Mouse (Mus musculus) kidney, adult 2 months (tissue): ENCODE results near the gene H6pd. TPM values are rescaled to one million over a fixed set of nuclear protein-coding genes. Genes with fewer than 3 reads are reported as not detected.
A peak's percentile ranks its signal among the peaks of the same experiment; 100 is the strongest.

Experiments
- DNase-seq: peaks from one replicate; pipeline ENCODE4 v3.0.0; 2021
- H3K27ac ChIP-seq: fragments of 200-500 bp; 2 replicates; pipeline ENCODE4 v1.5.1; 2012; ENCODE audit warnings: low read depth, low read length, control low read depth, inconsistent platforms; ENCODE audit not compliant: insufficient read depth
- H3K27me3 ChIP-seq: fragments of 200-500 bp; replicated peaks from 2 replicates; pipeline ENCODE4 v1.6.1; 2012; ENCODE audit warnings: mild to moderate bottlenecking, moderate library complexity, low read length, inconsistent platforms; ENCODE audit not compliant: control insufficient read depth, insufficient read depth
- H3K36me3 ChIP-seq: fragments of 200-500 bp; 2 replicates; pipeline ENCODE4 v1.6.1; 2012; ENCODE audit warnings: mild to moderate bottlenecking, moderate library complexity, low read length, inconsistent platforms; ENCODE audit not compliant: control insufficient read depth, insufficient read depth
- H3K4me1 ChIP-seq: fragments of 200-500 bp; 2 replicates; pipeline ENCODE4 v1.6.1; 2011; ENCODE audit warnings: low read length; ENCODE audit not compliant: control insufficient read depth, insufficient read depth
- H3K4me3 ChIP-seq: fragments of 200-500 bp; 2 replicates; pipeline ENCODE4 v1.5.1; 2011; ENCODE audit warnings: mild to moderate bottlenecking, low read depth, low read length, control low read depth; ENCODE audit not compliant: insufficient read depth
- CTCF ChIP-seq: fragments of 200-500 bp; conservative IDR thresholded peaks from 2 replicates; pipeline ENCODE4 v1.5.1; 2011; ENCODE audit warnings: low read depth, mild to moderate bottlenecking, control low read depth, low read length, moderate library complexity, mixed read lengths; ENCODE audit not compliant: insufficient read depth, insufficient read length
- POLR2A ChIP-seq: fragments of 200-500 bp; IDR thresholded peaks from one replicate; pipeline ENCODE4 v1.6.1; 2011; ENCODE audit warnings: low read depth, low read length, control low read depth
- WGBS: fragments of 180-500 bp; shearing (Covaris S2); methylation state at CpG from one replicate; pipeline ENCODE4 v1.1.7; 2018; 5-methylcytosine and 5-hydroxymethylcytosine counted together
- polyA plus RNA-seq: library from polyadenylated mRNA; depleted of rRNA; stranded (reverse); fragments of >200 nt; gene quantifications from 2 replicates; pipeline ENCODE4 v1.2.3, GENCODE M21; 2012

The H6pd gene
- polyA plus RNA-seq, 1 experiment, result 137 TPM

DNA sequence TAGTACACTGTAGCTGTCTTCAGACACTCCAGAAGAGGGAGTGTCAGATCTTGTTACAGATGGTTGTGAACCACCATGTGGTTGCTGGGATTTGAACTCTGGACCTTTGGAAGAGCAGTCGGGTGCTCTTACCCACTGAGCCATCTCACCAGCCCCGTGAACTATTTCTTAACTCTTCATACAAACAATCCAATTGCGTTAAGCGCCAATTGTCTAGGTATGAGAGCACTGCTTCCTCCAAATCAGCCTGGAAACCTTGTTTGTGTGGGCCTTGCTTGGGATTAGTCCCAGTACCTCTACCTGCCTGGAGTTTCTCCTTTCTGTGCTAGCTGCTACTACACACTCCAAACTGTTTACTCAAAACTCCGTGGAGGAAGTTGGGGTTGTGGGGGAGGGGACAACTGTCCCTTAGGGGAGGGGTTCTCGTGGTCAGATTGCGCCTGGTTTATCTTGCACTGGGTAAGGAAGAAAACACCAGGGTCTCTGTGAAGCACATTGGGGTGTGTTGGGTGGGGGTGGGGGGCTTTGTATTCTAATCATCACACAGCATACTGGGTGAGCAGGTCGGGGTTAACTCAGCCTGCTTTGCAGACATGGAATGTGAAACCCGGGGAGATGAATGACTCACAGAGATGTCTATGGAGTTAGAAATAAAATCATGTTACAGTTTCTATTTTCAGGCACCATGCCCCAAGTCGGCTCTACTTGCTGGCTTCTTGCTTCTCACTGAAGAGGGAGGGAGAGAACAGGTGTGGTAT lies 2.9 kb upstream of the H6pd start:
- H3K4me1 ChIP-seq, result peaks cover 7% of the 10 kb centered on the region; the same call in 1 of the 2 replicates

DNA sequence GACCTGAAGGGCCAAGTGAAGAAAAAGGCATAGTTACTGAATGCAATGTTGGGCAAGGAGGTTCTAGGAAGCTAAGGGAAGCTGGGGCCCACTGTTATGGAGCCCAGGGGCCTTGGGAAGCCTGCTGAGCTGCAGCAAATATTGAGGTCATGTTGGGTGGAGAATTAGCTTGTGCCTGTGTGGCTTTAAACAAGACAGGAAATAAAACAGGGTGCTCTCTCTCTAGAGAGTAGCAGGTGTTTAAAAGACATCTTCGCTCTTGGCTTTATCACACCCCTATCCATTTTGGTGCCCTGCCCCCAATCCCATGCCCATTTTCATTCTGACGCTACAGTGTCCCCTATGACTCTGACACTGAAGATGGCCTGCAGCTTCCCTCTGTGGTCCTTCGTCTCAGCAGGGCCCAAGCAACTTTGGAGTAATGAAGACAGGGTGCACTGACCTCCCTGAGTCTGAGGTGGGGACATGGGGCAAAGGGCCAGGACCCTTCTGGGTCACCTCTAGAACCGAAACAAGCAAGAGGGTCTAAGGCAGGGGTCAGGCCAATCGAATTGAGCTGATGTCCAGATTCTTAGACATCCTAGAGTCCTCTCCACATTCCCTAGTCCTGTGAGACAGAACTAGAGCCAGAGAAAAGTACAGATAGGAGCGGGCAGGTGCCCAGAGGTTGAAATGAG lies 1.4 kb upstream of the H6pd start:
- Histone ChIP-seq H3K27ac (no peak overlapping the region), H3K4me3 (no peak overlapping the region), H3K36me3 (no peaks in the 10 kb centered on the region), H3K4me1 (peaks cover 13% of the 10 kb centered on the region; the same call in 1 of the 2 replicates), H3K27me3 (no peaks in the 10 kb centered on the region)
- 89% methylated on average over 6 of the region's 6 CpGs for WGBS
- TF ChIP-seq CTCF (no peak), POLR2A (no peak)
- DNase-seq, result no peak

More for the DNA sequence above, 2.9 kb upstream of the H6pd start:
- Histone ChIP-seq H3K27ac (no peak overlapping the region), H3K27me3 (no peaks in the 10 kb centered on the region), H3K36me3 (no peaks in the 10 kb centered on the region), H3K4me3 (no peak overlapping the region)
- DNase-seq, result no peak
- no peak for TF ChIP-seq CTCF
- TF ChIP-seq POLR2A, result no peak
- 43% methylated on average over 10 of the region's 10 CpGs for WGBS

DNA sequence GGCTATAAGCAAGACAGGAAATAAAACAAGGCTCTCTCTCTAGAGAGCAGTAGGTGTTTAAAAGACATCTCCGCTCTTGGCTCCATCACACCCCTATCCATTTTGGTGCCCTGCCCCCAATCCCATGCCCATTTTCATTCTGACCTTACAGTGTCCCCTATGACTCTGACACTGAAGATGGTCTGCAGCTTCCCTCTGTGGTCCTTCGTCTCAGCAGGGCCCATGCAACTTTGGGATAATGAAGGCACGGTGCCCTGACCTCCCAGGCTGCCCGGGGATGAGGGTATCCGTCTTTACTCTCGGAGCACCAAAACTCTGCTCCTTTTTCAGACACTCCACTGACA lies 736 bp upstream of the H6pd start:
- TF ChIP-seq POLR2A (no peak), CTCF (no peak)
- no peak overlapping the region for H3K27ac ChIP-seq
- no peak for DNase-seq
- no peaks in the 10 kb centered on the region for H3K36me3 ChIP-seq
- 91% methylated on average over 6 of the region's 6 CpGs for WGBS
- no peak overlapping the region for H3K4me3 ChIP-seq
- no peaks in the 10 kb centered on the region for H3K27me3 ChIP-seq
- H3K4me1 ChIP-seq, result peaks cover 13% of the 10 kb centered on the region; the same call in 1 of the 2 replicates

DNA sequence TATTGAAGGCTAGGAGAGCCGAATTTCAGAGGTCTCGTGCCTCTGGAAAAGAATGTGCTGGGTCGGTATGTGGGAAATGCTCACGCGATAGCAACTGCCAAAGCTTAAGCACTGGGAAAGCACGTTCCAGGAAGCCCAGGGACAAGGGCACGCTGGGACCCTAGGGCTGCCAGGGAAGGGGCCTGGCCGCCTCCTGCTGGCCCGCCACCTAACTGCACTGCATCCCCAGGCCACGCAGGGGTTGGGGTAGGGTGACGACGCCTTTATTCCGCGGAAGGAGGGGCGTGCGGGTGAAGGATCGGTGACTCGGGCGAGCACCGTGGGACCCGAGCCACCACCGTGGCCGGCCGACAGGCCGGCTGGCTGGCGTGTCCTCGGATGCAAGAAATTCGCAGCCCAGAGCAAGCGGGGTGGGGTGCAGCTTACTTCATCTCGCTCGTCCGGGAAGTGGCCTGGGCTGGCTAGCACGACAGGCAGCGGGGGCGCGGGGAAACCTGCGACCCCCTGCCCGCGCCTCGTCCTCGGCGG lies 434 bp downstream of the H6pd start:
- DNase-seq, result peak; percentile 93
- peak overlapping the region; percentile 96 for H3K27ac ChIP-seq
- H3K4me3 ChIP-seq, result peak overlapping the region; percentile 50
- H3K4me1 ChIP-seq, result peaks cover 19% of the 10 kb centered on the region
- H3K36me3 ChIP-seq, result no peaks in the 10 kb centered on the region
- WGBS, result under 1% methylated on average over 42 of the region's 42 CpGs
- peak; percentile 72 for TF ChIP-seq CTCF
- no peak for TF ChIP-seq POLR2A
- no peaks in the 10 kb centered on the region for H3K27me3 ChIP-seq

DNA sequence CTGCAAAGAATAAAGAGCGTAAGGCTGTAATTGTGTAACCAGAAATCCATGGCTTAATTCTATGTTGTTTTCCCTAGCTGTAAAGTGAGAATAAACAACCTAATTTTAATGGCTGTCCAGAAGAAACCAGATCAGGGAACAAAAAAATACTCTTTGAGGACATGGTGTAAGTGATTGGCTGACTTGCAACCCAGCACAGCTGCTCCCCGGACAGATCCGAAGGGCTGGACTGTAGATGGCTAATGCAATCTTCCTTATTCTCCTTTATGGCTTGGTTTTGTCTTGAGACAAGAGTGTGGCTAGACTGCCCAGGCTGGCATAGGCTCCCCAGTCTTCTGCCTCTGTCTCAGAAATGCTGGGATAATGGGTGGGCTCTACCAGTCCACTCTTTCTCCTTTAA lies 1.4 kb downstream of the H6pd start:
- 41% methylated on average over 3 of the region's 3 CpGs for WGBS
- TF ChIP-seq CTCF (no peak), POLR2A (no peak)
- H3K36me3 ChIP-seq, result no peaks in the 10 kb centered on the region
- DNase-seq, result no peak
- peaks cover 21% of the 10 kb centered on the region for H3K4me1 ChIP-seq
- H3K27me3 ChIP-seq, result no peaks in the 10 kb centered on the region
- H3K4me3 ChIP-seq, result peak overlapping the region; percentile 26; the same call in 1 of the 2 replicates
- peak overlapping the region; percentile 96 for H3K27ac ChIP-seq

DNA sequence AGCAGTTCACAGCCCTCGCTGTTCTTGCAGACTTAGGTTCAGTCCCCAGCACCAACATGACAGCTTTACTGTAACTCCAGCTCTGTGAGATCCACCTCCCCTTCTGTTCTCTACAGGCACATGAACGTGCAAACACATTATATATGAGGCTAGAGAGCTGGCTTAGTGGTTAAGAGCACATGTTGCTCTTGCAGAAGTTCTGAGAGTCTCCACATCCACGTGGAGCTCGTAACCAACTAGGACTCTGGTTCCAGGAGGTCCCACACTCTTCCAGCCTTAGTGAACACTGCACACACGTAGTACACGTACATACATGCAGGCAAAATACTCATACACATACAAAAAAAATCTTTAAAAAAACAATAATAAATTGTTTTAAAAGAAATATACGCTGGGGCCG lies 1.8 kb downstream of the H6pd start:
- TF ChIP-seq CTCF, result no peak
- TF ChIP-seq POLR2A, result no peak
- H3K4me1 ChIP-seq, result peaks cover 21% of the 10 kb centered on the region
- H3K4me3 ChIP-seq, result no peak overlapping the region
- no peaks in the 10 kb centered on the region for H3K27me3 ChIP-seq
- DNase-seq, result no peak
- no peaks in the 10 kb centered on the region for H3K36me3 ChIP-seq
- WGBS, result 44% methylated on average over 8 of the region's 8 CpGs
- H3K27ac ChIP-seq, result peak overlapping the region; percentile 62; the same call in 1 of the 2 replicates
